Mouse (Mus musculus): ENCODE measurements at regions not wholly inside any gene's neighbourhood (a gene's known extent, or its start where the extent isn't known, plus 50 kb on each side); places are given as distances from the start of the nearest gene placed in this dataset.

GRCm38 (mm10) chr2:138123331-138123730 lies 133.0 kb upstream of the Btbd3 start:
- H3K27ac ChIP-seq (ENCODE audit: insufficient read depth, low read length) = no peak overlapping the region
- TF ChIP-seq EP300 (IDR thresholded peaks at IDR 0.05; ENCODE audit: insufficient read depth, low read depth, low read length) (no peak), POLR2A (IDR thresholded peaks at IDR 0.05; ENCODE audit: insufficient read depth, low read length) (no peak), CTCF (IDR thresholded peaks at IDR 0.05; ENCODE audit: low read depth, low read length) (no peak)
- H3K36me3 ChIP-seq (ENCODE audit: control insufficient read depth, insufficient read depth, low read length, poor library complexity, severe bottlenecking) = no peaks in the 10 kb centered on the region
- no peak overlapping the region for H3K4me3 ChIP-seq (ENCODE audit: low read depth, low read length)
- H3K9ac ChIP-seq (ENCODE audit: low read depth, poor library complexity, severe bottlenecking) = no peak overlapping the region
- H3K4me1 ChIP-seq (ENCODE audit: control insufficient read depth, insufficient read depth, low read length) = no peaks in the 10 kb centered on the region
- H3K27me3 ChIP-seq (ENCODE audit: control insufficient read depth, insufficient read depth, low read length, poor library complexity, severe bottlenecking) = no peaks in the 10 kb centered on the region
- H3K9me3 ChIP-seq (replicated peaks; ENCODE audit: control insufficient read depth, insufficient read depth, low read length, poor library complexity, severe bottlenecking) = no peaks in the 10 kb centered on the region

- no peaks in the 10 kb centered on the region for H3K27me3 ChIP-seq (ENCODE audit: control insufficient read depth, insufficient read depth, low read length, poor library complexity, severe bottlenecking)
Observed at GRCm38 (mm10) chr2:138120868-138121267, 135.5 kb upstream of the Btbd3 start.

GRCm38 (mm10) chr2:138120131-138120530 lies 136.2 kb upstream of the Btbd3 start:
- no peak overlapping the region for H3K27ac ChIP-seq (ENCODE audit: insufficient read depth, low read length)
- no peaks in the 10 kb centered on the region for H3K36me3 ChIP-seq (ENCODE audit: control insufficient read depth, insufficient read depth, low read length, poor library complexity, severe bottlenecking)
- no peak overlapping the region for H3K4me3 ChIP-seq (ENCODE audit: low read depth, low read length)
- no peaks in the 10 kb centered on the region for H3K9me3 ChIP-seq (replicated peaks; ENCODE audit: control insufficient read depth, insufficient read depth, low read length, poor library complexity, severe bottlenecking)
- no peaks in the 10 kb centered on the region for H3K27me3 ChIP-seq (ENCODE audit: control insufficient read depth, insufficient read depth, low read length, poor library complexity, severe bottlenecking)
- TF ChIP-seq CTCF (IDR thresholded peaks at IDR 0.05; ENCODE audit: low read depth, low read length) (no peak), EP300 (IDR thresholded peaks at IDR 0.05; ENCODE audit: insufficient read depth, low read depth, low read length) (no peak), POLR2A (IDR thresholded peaks at IDR 0.05; ENCODE audit: insufficient read depth, low read length) (no peak)
- no peaks in the 10 kb centered on the region for H3K4me1 ChIP-seq (ENCODE audit: control insufficient read depth, insufficient read depth, low read length)
- no peak overlapping the region for H3K9ac ChIP-seq (ENCODE audit: low read depth, poor library complexity, severe bottlenecking)

More at GRCm38 (mm10) chr2:138120868-138121267, 135.5 kb upstream of the Btbd3 start:
- TF ChIP-seq CTCF (IDR thresholded peaks at IDR 0.05; ENCODE audit: low read depth, low read length) = no peak
- TF ChIP-seq POLR2A (IDR thresholded peaks at IDR 0.05; ENCODE audit: insufficient read depth, low read length) = no peak
- TF ChIP-seq EP300 (IDR thresholded peaks at IDR 0.05; ENCODE audit: insufficient read depth, low read depth, low read length) = no peak
- no peaks in the 10 kb centered on the region for H3K4me1 ChIP-seq (ENCODE audit: control insufficient read depth, insufficient read depth, low read length)
- H3K9me3 ChIP-seq (replicated peaks; ENCODE audit: control insufficient read depth, insufficient read depth, low read length, poor library complexity, severe bottlenecking) = no peaks in the 10 kb centered on the region
- no peak overlapping the region for H3K27ac ChIP-seq (ENCODE audit: insufficient read depth, low read length)
- H3K4me3 ChIP-seq (ENCODE audit: low read depth, low read length) = no peak overlapping the region
- H3K9ac ChIP-seq (ENCODE audit: low read depth, poor library complexity, severe bottlenecking) = no peak overlapping the region
- H3K36me3 ChIP-seq (ENCODE audit: control insufficient read depth, insufficient read depth, low read length, poor library complexity, severe bottlenecking) = no peaks in the 10 kb centered on the region

- Histone ChIP-seq H3K9ac (ENCODE audit: low read depth, poor library complexity, severe bottlenecking) (no peak overlapping the region), H3K27me3 (ENCODE audit: control insufficient read depth, insufficient read depth, low read length, poor library complexity, severe bottlenecking) (no peaks in the 10 kb centered on the region), H3K9me3 (replicated peaks; ENCODE audit: control insufficient read depth, insufficient read depth, low read length, poor library complexity, severe bottlenecking) (no peaks in the 10 kb centered on the region; the same call in 1 of the 2 replicates), H3K36me3 (ENCODE audit: control insufficient read depth, insufficient read depth, low read length, poor library complexity, severe bottlenecking) (no peaks in the 10 kb centered on the region), H3K4me3 (ENCODE audit: low read depth, low read length) (no peak overlapping the region), H3K4me1 (ENCODE audit: control insufficient read depth, insufficient read depth, low read length) (no peaks in the 10 kb centered on the region), H3K27ac (ENCODE audit: insufficient read depth, low read length) (no peak overlapping the region)
- TF ChIP-seq EP300 (IDR thresholded peaks at IDR 0.05; ENCODE audit: insufficient read depth, low read depth, low read length) (no peak), POLR2A (IDR thresholded peaks at IDR 0.05; ENCODE audit: insufficient read depth, low read length) (no peak), CTCF (IDR thresholded peaks at IDR 0.05; ENCODE audit: low read depth, low read length) (no peak)
Observed at GRCm38 (mm10) chr2:138099777-138100176, 156.6 kb upstream of the Btbd3 start.

GRCm38 (mm10) chr2:138085390-138085789 lies 171.0 kb upstream of the Btbd3 start:
- no peak overlapping the region for H3K4me3 ChIP-seq (ENCODE audit: low read depth, low read length)

GRCm38 (mm10) chr2:138084564-138085283 lies 171.6 kb upstream of the Btbd3 start:
- TF ChIP-seq POLR2A (IDR thresholded peaks at IDR 0.05; ENCODE audit: insufficient read depth, low read length) = no peak
- no peak for TF ChIP-seq EP300 (IDR thresholded peaks at IDR 0.05; ENCODE audit: insufficient read depth, low read depth, low read length)
- TF ChIP-seq CTCF (IDR thresholded peaks at IDR 0.05; ENCODE audit: low read depth, low read length) = no peak
- Histone ChIP-seq H3K36me3 (ENCODE audit: control insufficient read depth, insufficient read depth, low read length, poor library complexity, severe bottlenecking) (no peaks in the 10 kb centered on the region), H3K9me3 (replicated peaks; ENCODE audit: control insufficient read depth, insufficient read depth, low read length, poor library complexity, severe bottlenecking) (no peaks in the 10 kb centered on the region), H3K9ac (ENCODE audit: low read depth, poor library complexity, severe bottlenecking) (no peak overlapping the region), H3K4me1 (ENCODE audit: control insufficient read depth, insufficient read depth, low read length) (no peaks in the 10 kb centered on the region), H3K4me3 (ENCODE audit: low read depth, low read length) (no peak overlapping the region), H3K27ac (ENCODE audit: insufficient read depth, low read length) (no peak overlapping the region), H3K27me3 (ENCODE audit: control insufficient read depth, insufficient read depth, low read length, poor library complexity, severe bottlenecking) (no peaks in the 10 kb centered on the region)

More at GRCm38 (mm10) chr2:138085390-138085789, 171.0 kb upstream of the Btbd3 start:
- H3K9me3 ChIP-seq (replicated peaks; ENCODE audit: control insufficient read depth, insufficient read depth, low read length, poor library complexity, severe bottlenecking) = no peaks in the 10 kb centered on the region
- H3K4me1 ChIP-seq (ENCODE audit: control insufficient read depth, insufficient read depth, low read length) = no peaks in the 10 kb centered on the region
- H3K36me3 ChIP-seq (ENCODE audit: control insufficient read depth, insufficient read depth, low read length, poor library complexity, severe bottlenecking) = no peaks in the 10 kb centered on the region
- H3K27me3 ChIP-seq (ENCODE audit: control insufficient read depth, insufficient read depth, low read length, poor library complexity, severe bottlenecking) = no peaks in the 10 kb centered on the region
- TF ChIP-seq EP300 (IDR thresholded peaks at IDR 0.05; ENCODE audit: insufficient read depth, low read depth, low read length) (no peak), CTCF (IDR thresholded peaks at IDR 0.05; ENCODE audit: low read depth, low read length) (no peak), POLR2A (IDR thresholded peaks at IDR 0.05; ENCODE audit: insufficient read depth, low read length) (no peak)
- H3K27ac ChIP-seq (ENCODE audit: insufficient read depth, low read length) = no peak overlapping the region
- no peak overlapping the region for H3K9ac ChIP-seq (ENCODE audit: low read depth, poor library complexity, severe bottlenecking)
